ENCODE assay signal across 14 mouse cellular contexts in genomic region chr17:12755146-12755545, GRCm38 (mm10). TPM values are rescaled to one million over a fixed set of nuclear protein-coding genes. Genes with fewer than 3 reads are reported as not detected.
DNase-seq lines count a peak whose midpoint lies in the region; ATAC-seq lines count a peak whose summit lies in the region.
"Had no signal": no experiment of that assay in that cellular context is flagged by ENCODE, and none has a peak within 500 bp of the region (broad histone marks: within the 10 kb centered on the region; RNA-seq: fewer than 3 reads in every experiment).

No protein-coding gene starts in this region.

- no peak overlapping the region for H3K9ac ChIP-seq in kidney, embryonic 16.5 days (replicated peaks; ENCODE audit: low read length)
- H3K9ac ChIP-seq: midbrain, embryonic 13.5 days had no signal

- H3K4me2 ChIP-seq in kidney, embryonic 16.5 days (replicated peaks; ENCODE audit: low read depth, low read length), result no peak overlapping the region
- H3K4me2 ChIP-seq: limb, embryonic 12.5 days; midbrain, embryonic 13.5 days had no signal

- no peaks in the 10 kb centered on the region for H3K27me3 ChIP-seq in kidney, embryonic 16.5 days (ENCODE audit: insufficient read depth, low read length)
- H3K27me3 ChIP-seq in megakaryocyte, embryonic 14.5 days (replicated peaks), result peaks cover 51% of the 10 kb centered on the region
- H3K27me3 ChIP-seq: limb, embryonic 12.5 days; midbrain, embryonic 13.5 days had no signal

- ATAC-seq in kidney, embryonic 16.5 days (ENCODE audit: low FRiP score, low TSS enrichment), result 0 out of 2 replicates have a peak, but pooled peaks have one; percentile 26
- ATAC-seq in common myeloid progenitor, adult 5-6 weeks (replicated peaks; ENCODE audit: low read depth, poor library complexity, severe bottlenecking), result peak; percentile 59
- ATAC-seq: hindbrain, postnatal 0 days; midbrain, embryonic 13.5 days had no signal

- peak overlapping the region; percentile 9 for H3K27ac ChIP-seq in kidney, embryonic 16.5 days (ENCODE audit: low read length)
- H3K27ac ChIP-seq: hindbrain, postnatal 0 days; limb, embryonic 12.5 days; midbrain, embryonic 13.5 days had no signal

- peak; percentile 20 for DNase-seq in cerebellum, adult 9-10 months
- DNase-seq in cerebellum, postnatal 36 days, result no peak
- no peak for DNase-seq in kidney, adult 11 months
- no peak for DNase-seq in right cerebral cortex, adult 2 months (ENCODE audit: low spot score in 2 of 2)
- no peak for DNase-seq in neural tube, embryonic 10.5 days (ENCODE audit: extremely low spot score, low spot score)
- DNase-seq: adrenal gland, adult 8-10 months; cerebellum, adult 9-11 months; thymus, postnatal 4 days had no signal

- no peaks in the 10 kb centered on the region for H3K36me3 ChIP-seq in kidney, embryonic 16.5 days (ENCODE audit: insufficient read depth, low read length)
- no peaks in the 10 kb centered on the region for H3K36me3 ChIP-seq in megakaryocyte, embryonic 14.5 days (replicated peaks; ENCODE audit: low read length)
- H3K36me3 ChIP-seq: midbrain, embryonic 13.5 days had no signal

- no peak overlapping the region for H3K4me3 ChIP-seq in kidney, embryonic 16.5 days (ENCODE audit: low read length)
- peak overlapping the region; percentile 73 for H3K4me3 ChIP-seq in megakaryocyte, embryonic 14.5 days (replicated peaks)
- H3K4me3 ChIP-seq: limb, embryonic 12.5 days; midbrain, embryonic 13.5 days had no signal

- H3K4me1 ChIP-seq in kidney, embryonic 16.5 days (ENCODE audit: insufficient read depth, low read length), result peaks cover 89% of the 10 kb centered on the region
- peaks cover 64% of the 10 kb centered on the region for H3K4me1 ChIP-seq in megakaryocyte, embryonic 14.5 days

- WGBS in kidney, embryonic 16.5 days, result 51% methylated on average over 4 of the region's 4 CpGs

- no peaks in the 10 kb centered on the region for H3K9me3 ChIP-seq in kidney, embryonic 16.5 days (ENCODE audit: low read length)
- H3K9me3 ChIP-seq in megakaryocyte, embryonic 14.5 days, result no peaks in the 10 kb centered on the region
- H3K9me3 ChIP-seq: limb, embryonic 12.5 days; midbrain, embryonic 13.5 days had no signal

RNA-seq across cellular contexts. Expression of gene Igf2r, which starts 14.3 kb away (rescaled TPM):
- polyA plus RNA-seq in kidney, embryonic 16.5 days (2015; fragmentation: Nextera tagmentation; extraction: Ambion mirVana), result 32.1 and 33.6 TPM in 2 replicates
- total RNA-seq in common myeloid progenitor, adult 5-6 weeks (2017), result 5.8 and 7.3 TPM in 2 replicates
- polyA plus RNA-seq in megakaryocyte, embryonic 14.5 days (2012; ENCODE audit: insufficient read depth, low replicate concordance), result 0.42 and 1.0 TPM in 2 replicates

Comparison
In these comparisons a context has a peak if more than half of its experiments do, and no peak if none do; other contexts are left out.
1. RNA of gene Igf2r, which starts 14.3 kb away (polyA plus RNA-seq): 32.1 to 33.6 TPM in kidney, embryonic 16.5 days; 0.42 to 1.0 TPM in megakaryocyte, embryonic 14.5 days; every median in the first group is over 10 times any median in the second.